In genomic region chr11:98366290-98366689, GRCm38 (mm10) we compare ENCODE assay signal across 21 mouse cellular contexts. TPM values are rescaled to one million over a fixed set of nuclear protein-coding genes. Genes with fewer than 3 reads are reported as not detected.
DNase-seq lines count a peak whose midpoint lies in the region; ATAC-seq and TF ChIP-seq lines count a peak whose summit lies in the region.
"Had no signal": no experiment of that assay in that cellular context is flagged by ENCODE, and none has a peak within 500 bp of the region (broad histone marks: within the 10 kb centered on the region; RNA-seq: fewer than 3 reads in every experiment).

No protein-coding gene starts in this region.

- no peak for TF ChIP-seq CTCF in liver, postnatal 0 days (IDR thresholded peaks at IDR 0.05; ENCODE audit: low read depth)

- no peak overlapping the region for H3K4me2 ChIP-seq in heart, embryonic 11.5 days
- no peak overlapping the region for H3K4me2 ChIP-seq in liver, postnatal 0 days (ENCODE audit: low read depth, low read length)
- H3K4me2 ChIP-seq: limb, embryonic 12.5 days had no signal

- peaks cover 69% of the 10 kb centered on the region for H3K4me1 ChIP-seq in heart, embryonic 10.5 days
- H3K4me1 ChIP-seq in heart, embryonic 11.5 days (ENCODE audit: control insufficient read depth, insufficient read depth, low read length) = peaks cover 50% of the 10 kb centered on the region
- peaks cover 17% of the 10 kb centered on the region for H3K4me1 ChIP-seq in liver, postnatal 0 days (ENCODE audit: insufficient read depth)
- H3K4me1 ChIP-seq: limb, embryonic 12.5 days had no signal

- ATAC-seq in heart, embryonic 11.5 days (replicated peaks; ENCODE audit: insufficient number of reproducible peaks, low FRiP score, low TSS enrichment) = no peak
- ATAC-seq in liver, postnatal 0 days = 0 out of 2 replicates have a peak, but pooled peaks have one; percentile 23
- ATAC-seq in hematopoietic stem cell, adult 5-6 weeks (replicated peaks in 1 of 2; ENCODE audit: insufficient read depth in 1 of 2, low FRiP score in 2 of 2, low TSS enrichment in 1 of 2, low read depth in 1 of 2, poor library complexity in 2 of 2, severe bottlenecking in 2 of 2) = peak; percentile 57 to 76; a peak in 3 of 4 replicates
- ATAC-seq: hindbrain, embryonic 16.5 days; intestine, postnatal 0 days; lung, postnatal 0 days had no signal

- H3K27me3 ChIP-seq in heart, embryonic 10.5 days (ENCODE audit: insufficient read depth, poor library complexity, severe bottlenecking) = no peaks in the 10 kb centered on the region
- H3K27me3 ChIP-seq in heart, embryonic 11.5 days (ENCODE audit: control insufficient read depth, insufficient read depth, low read length) = no peaks in the 10 kb centered on the region
- H3K27me3 ChIP-seq in liver, postnatal 0 days (ENCODE audit: insufficient read depth, low read length) = no peaks in the 10 kb centered on the region
- H3K27me3 ChIP-seq: limb, embryonic 12.5 days had no signal

- H3K27ac ChIP-seq in heart, embryonic 10.5 days = peak overlapping the region; percentile 44; the same call in 1 of the 2 replicates
- no peak overlapping the region for H3K27ac ChIP-seq in heart, embryonic 11.5 days (ENCODE audit: low read depth, low read length)
- H3K27ac ChIP-seq in liver, postnatal 0 days (ENCODE audit: low read depth) = no peak overlapping the region
- H3K27ac ChIP-seq: forebrain, embryonic 10.5 days; kidney, postnatal 0 days; limb, embryonic 12.5 days; liver, embryonic 14.5 days; midbrain, embryonic 10.5 days had no signal

- no peak for TF ChIP-seq EP300 in liver, postnatal 0 days (IDR thresholded peaks at IDR 0.05; ENCODE audit: low read depth)

- 0 out of 2 replicates have a peak overlapping the region, but pooled peaks have one; percentile 12 for H3K4me3 ChIP-seq in heart, embryonic 10.5 days
- no peak overlapping the region for H3K4me3 ChIP-seq in heart, embryonic 11.5 days (ENCODE audit: low read depth, low read length)
- no peak overlapping the region for H3K4me3 ChIP-seq in liver, postnatal 0 days (ENCODE audit: low read depth, low read length)
- H3K4me3 ChIP-seq: forebrain, embryonic 10.5 days; limb, embryonic 12.5 days; midbrain, embryonic 10.5 days had no signal

- no peaks in the 10 kb centered on the region for H3K9me3 ChIP-seq in heart, embryonic 10.5 days
- H3K9me3 ChIP-seq in heart, embryonic 11.5 days (replicated peaks; ENCODE audit: control insufficient read depth, low read length) = no peaks in the 10 kb centered on the region
- H3K9me3 ChIP-seq in liver, postnatal 0 days (ENCODE audit: low read length) = no peaks in the 10 kb centered on the region
- H3K9me3 ChIP-seq: forebrain, embryonic 10.5 days; limb, embryonic 12.5 days; midbrain, embryonic 10.5 days had no signal

- peaks cover 11% of the 10 kb centered on the region; the same call in 1 of the 2 replicates for H3K36me3 ChIP-seq in heart, embryonic 10.5 days
- no peaks in the 10 kb centered on the region for H3K36me3 ChIP-seq in heart, embryonic 11.5 days (ENCODE audit: control insufficient read depth, insufficient read depth, low read length)
- no peaks in the 10 kb centered on the region for H3K36me3 ChIP-seq in liver, postnatal 0 days (replicated peaks; ENCODE audit: insufficient read depth, low read length)
- H3K36me3 ChIP-seq: forebrain, embryonic 10.5 days had no signal

- WGBS in heart, embryonic 10.5 days = 68% methylated on average over 10 of the region's 10 CpGs
- WGBS in heart, embryonic 11.5 days (ENCODE audit: insufficient replicate concordance) = 79% methylated on average over 10 of the region's 10 CpGs
- 37% methylated on average over 10 of the region's 10 CpGs for WGBS in liver, postnatal 0 days (ENCODE audit: insufficient replicate concordance)

- no peak overlapping the region for H3K9ac ChIP-seq in heart, embryonic 11.5 days (ENCODE audit: low read depth, low read length)
- no peak overlapping the region; the same call in 1 of the 2 replicates for H3K9ac ChIP-seq in liver, postnatal 0 days (replicated peaks)
- H3K9ac ChIP-seq: limb, embryonic 12.5 days; liver, embryonic 14.5 days had no signal

- DNase-seq in heart, embryonic 10.5 days (ENCODE audit: low spot score) = no peak
- peak; percentile 40 for DNase-seq in liver, postnatal 0 days
- DNase-seq in liver = no peak
- peak; percentile 38 for DNase-seq in thymus, postnatal 4 days
- no peak for DNase-seq in cerebellum, adult 9-10 months
- DNase-seq in retina, embryonic 14.5 days (ENCODE audit: low spot score) = no peak
- DNase-seq: adrenal gland, postnatal 36 days; cerebellum, adult 8-10 months; gastrocnemius, postnatal 14 days; heart, postnatal 36 days; right cerebral cortex, postnatal 25 days had no signal

RNA-seq across cellular contexts. Expression of gene Stard3, which starts 8.1 kb away (rescaled TPM):
- 51.0 and 53.0 TPM in 2 replicates for polyA plus RNA-seq in heart, embryonic 10.5 days (2016; fragmentation: Nextera tagmentation; extraction: Ambion mirVana)
- 39.6 and 40.6 TPM in 2 replicates for polyA plus RNA-seq in heart, embryonic 11.5 days (2014; fragmentation: Nextera tagmentation; extraction: Ambion mirVana)
- polyA plus RNA-seq in liver, postnatal 0 days (2015; fragmentation: Nextera tagmentation; extraction: Ambion mirVana) = 14.5 and 15.4 TPM in 2 replicates
- 16.5 and 24.5 TPM in 2 replicates for total RNA-seq in hematopoietic stem cell, adult 5-6 weeks (2017)

RNA-seq across cellular contexts. Expression of gene Tcap, which starts 17.3 kb away (rescaled TPM):
- polyA plus RNA-seq in heart, embryonic 10.5 days (2016; fragmentation: Nextera tagmentation; extraction: Ambion mirVana) = 86.0 and 159 TPM in 2 replicates
- 149 and 151 TPM in 2 replicates for polyA plus RNA-seq in heart, embryonic 11.5 days (2014; fragmentation: Nextera tagmentation; extraction: Ambion mirVana)
- 0.26 and 6.0 TPM in 2 replicates for polyA plus RNA-seq in liver, postnatal 0 days (2015; fragmentation: Nextera tagmentation; extraction: Ambion mirVana)
- total RNA-seq in hematopoietic stem cell, adult 5-6 weeks (2017) = 0.56 TPM in 1 of 2 replicates, not detected in the other
- polyA plus RNA-seq: midbrain, embryonic 10.5 days had no signal

RNA-seq across cellular contexts. Expression of gene Ppp1r1b, which starts 18.1 kb away (rescaled TPM):
- polyA plus RNA-seq in heart, embryonic 10.5 days (2016; fragmentation: Nextera tagmentation; extraction: Ambion mirVana) = 8.1 and 20.1 TPM in 2 replicates
- polyA plus RNA-seq in heart, embryonic 11.5 days (2014; fragmentation: Nextera tagmentation; extraction: Ambion mirVana) = 13.6 and 15.3 TPM in 2 replicates
- polyA plus RNA-seq in liver, postnatal 0 days (2015; fragmentation: Nextera tagmentation; extraction: Ambion mirVana) = 5.4 and 6.6 TPM in 2 replicates
- total RNA-seq in hematopoietic stem cell, adult 5-6 weeks (2017) = 0.30 TPM in 1 of 2 replicates, not detected in the other
- total RNA-seq: adrenal gland, postnatal 36 days had no signal

RNA-seq across cellular contexts. Expression of gene Pnmt, which starts 20.0 kb away (rescaled TPM):
- polyA plus RNA-seq in heart, embryonic 10.5 days (2016; fragmentation: Nextera tagmentation; extraction: Ambion mirVana) = 5.0 and 5.1 TPM in 2 replicates
- 3.9 and 4.8 TPM in 2 replicates for polyA plus RNA-seq in heart, embryonic 11.5 days (2014; fragmentation: Nextera tagmentation; extraction: Ambion mirVana)
- not detected in 2 replicates for polyA plus RNA-seq in liver, postnatal 0 days (2015; fragmentation: Nextera tagmentation; extraction: Ambion mirVana)
- not detected in 2 replicates for total RNA-seq in hematopoietic stem cell, adult 5-6 weeks (2017)
- polyA plus RNA-seq: forebrain, embryonic 10.5 days; intestine, postnatal 0 days; liver, embryonic 14.5 days; lung, postnatal 0 days; midbrain, embryonic 10.5 days had no signal

RNA-seq across cellular contexts. Expression of gene Pgap3, which starts 34.0 kb away (rescaled TPM):
- polyA plus RNA-seq in heart, embryonic 10.5 days (2016; fragmentation: Nextera tagmentation; extraction: Ambion mirVana) = 15.3 and 21.3 TPM in 2 replicates
- polyA plus RNA-seq in heart, embryonic 11.5 days (2014; fragmentation: Nextera tagmentation; extraction: Ambion mirVana) = 10.6 and 13.7 TPM in 2 replicates
- 2.5 and 3.0 TPM in 2 replicates for polyA plus RNA-seq in liver, postnatal 0 days (2015; fragmentation: Nextera tagmentation; extraction: Ambion mirVana)
- total RNA-seq in hematopoietic stem cell, adult 5-6 weeks (2017) = 5.6 and 7.4 TPM in 2 replicates

Comparison
In these comparisons a context has a peak if more than half of its experiments do, and no peak if none do; other contexts are left out.
1. DNase-seq: peak in liver, postnatal 0 days (single experiment) and thymus, postnatal 4 days (single experiment); none in heart, embryonic 10.5 days (single experiment), liver (single experiment), cerebellum, adult 9-10 months (single experiment) and retina, embryonic 14.5 days (single experiment).
2. RNA of gene Tcap, which starts 17.3 kb away (polyA plus RNA-seq): 149 to 151 TPM in heart, embryonic 11.5 days and 86.0 to 159 TPM in heart, embryonic 10.5 days; 0.26 to 6.0 TPM in liver, postnatal 0 days; every median in the first group is over 10 times any median in the second.